Mouse (Mus musculus) E14TG2a.4 (cell line): ENCODE measurements around the gene S100a8.

Experiments used
- H3K27me3 ChIP-seq: 2 replicates; pipeline ENCODE4 v1.6.1; 2014; ENCODE audit warnings: low read length, control low read depth; ENCODE audit not compliant: insufficient read depth
- H3K36me3 ChIP-seq: 2 replicates; pipeline ENCODE4 v1.6.1; 2014; ENCODE audit warnings: low read length, control low read depth; ENCODE audit not compliant: insufficient read depth
- H3K4me1 ChIP-seq: replicated peaks from 2 replicates; pipeline ENCODE4 v1.6.1; 2014; ENCODE audit warnings: low read depth, low read length, control low read depth
- H3K4me3 ChIP-seq: replicated peaks from 2 replicates; pipeline ENCODE4 v1.5.1; 2014; ENCODE audit warnings: mild to moderate bottlenecking, low read length
- H3K9me3 ChIP-seq: 2 replicates; pipeline ENCODE4 v1.6.1; 2014; ENCODE audit warnings: low read length, control low read depth
- CTCF ChIP-seq: conservative IDR thresholded peaks from 2 replicates; pipeline ENCODE4 v1.5.1; 2014; ENCODE audit warnings: low read length
- NANOG ChIP-seq: IDR thresholded peaks from 2 replicates; pipeline ENCODE4 v1.6.1; 2014; ENCODE audit warnings: borderline replicate concordance, low read length, mixed read lengths
- POU5F1 ChIP-seq: IDR thresholded peaks from 2 replicates; pipeline ENCODE4 v1.6.1; 2014; ENCODE audit warnings: low read length, borderline replicate concordance

The S100a8 gene

GRCm38 (mm10) chr3:90652878-90653508 is 15.8 kb upstream of the S100a8 start:
- H3K4me1 ChIP-seq = no peaks in the 10 kb centered on the region

GRCm38 (mm10) chr3:90653717-90654116 is 15.1 kb upstream of the S100a8 start, which contains the start of gene S100a7a:
Gene S100a7a (plus strand): TSS chr3:90654017.
- H3K36me3 ChIP-seq = no peaks in the 10 kb centered on the region
- TF ChIP-seq NANOG (no peak), CTCF (no peak), POU5F1 (no peak)

More at GRCm38 (mm10) chr3:90652878-90653508, 15.8 kb upstream of the S100a8 start:
- H3K27me3 ChIP-seq = peaks cover 8% of the 10 kb centered on the region; the same call in 1 of the 2 replicates
- peak; percentile 63 for TF ChIP-seq CTCF
- no peak for TF ChIP-seq POU5F1
- no peaks in the 10 kb centered on the region for H3K9me3 ChIP-seq
- no peaks in the 10 kb centered on the region for H3K36me3 ChIP-seq
- no peak overlapping the region for H3K4me3 ChIP-seq

GRCm38 (mm10) chr3:90657405-90657804 is 11.4 kb upstream of the S100a8 start:
- H3K9me3 ChIP-seq = no peaks in the 10 kb centered on the region
- no peak overlapping the region for H3K4me3 ChIP-seq
- H3K4me1 ChIP-seq = no peaks in the 10 kb centered on the region
- peaks cover 6% of the 10 kb centered on the region; the same call in 1 of the 2 replicates for H3K27me3 ChIP-seq
- H3K36me3 ChIP-seq = no peaks in the 10 kb centered on the region
- peak; percentile 43 for TF ChIP-seq CTCF
- no peak for TF ChIP-seq NANOG
- TF ChIP-seq POU5F1 = no peak

More at GRCm38 (mm10) chr3:90653717-90654116, 15.1 kb upstream of the S100a8 start, which contains the start of gene S100a7a:
- no peaks in the 10 kb centered on the region for H3K4me1 ChIP-seq
- H3K4me3 ChIP-seq = no peak within 1 kb of the TSS
- peaks cover 8% of the 10 kb centered on the region; the same call in 1 of the 2 replicates for H3K27me3 ChIP-seq
- H3K9me3 ChIP-seq = no peaks in the 10 kb centered on the region

GRCm38 (mm10) chr3:90659364-90660044 is 9.3 kb upstream of the S100a8 start:
- Histone ChIP-seq H3K4me1 (no peaks in the 10 kb centered on the region), H3K4me3 (no peak overlapping the region), H3K36me3 (no peaks in the 10 kb centered on the region), H3K9me3 (no peaks in the 10 kb centered on the region), H3K27me3 (peaks cover 6% of the 10 kb centered on the region; the same call in 1 of the 2 replicates)
- TF ChIP-seq CTCF (no peak), POU5F1 (no peak), NANOG (no peak)

GRCm38 (mm10) chr3:90664219-90664618 is 4.6 kb upstream of the S100a8 start:
- H3K36me3 ChIP-seq = no peaks in the 10 kb centered on the region
- no peak overlapping the region for H3K4me3 ChIP-seq
- TF ChIP-seq CTCF = peak; percentile 36
- no peak for TF ChIP-seq POU5F1
- no peaks in the 10 kb centered on the region for H3K4me1 ChIP-seq
- no peaks in the 10 kb centered on the region for H3K9me3 ChIP-seq
- H3K27me3 ChIP-seq = no peaks in the 10 kb centered on the region

- no peaks in the 10 kb centered on the region for H3K27me3 ChIP-seq
- H3K36me3 ChIP-seq = no peaks in the 10 kb centered on the region
- H3K4me1 ChIP-seq = no peaks in the 10 kb centered on the region
- no peak overlapping the region for H3K4me3 ChIP-seq
- peaks cover 28% of the 10 kb centered on the region for H3K9me3 ChIP-seq
- TF ChIP-seq CTCF (no peak), NANOG (no peak), POU5F1 (no peak)
These were observed 9.9 kb downstream of the S100a8 start for GRCm38 (mm10) chr3:90678656-90679055.

GRCm38 (mm10) chr3:90683929-90684328 is 15.2 kb downstream of the S100a8 start:
- Histone ChIP-seq H3K4me3 (no peak overlapping the region), H3K36me3 (no peaks in the 10 kb centered on the region), H3K9me3 (peaks cover 51% of the 10 kb centered on the region), H3K27me3 (no peaks in the 10 kb centered on the region), H3K4me1 (no peaks in the 10 kb centered on the region)
- TF ChIP-seq POU5F1 (no peak), CTCF (no peak)

- Histone ChIP-seq H3K36me3 (no peaks in the 10 kb centered on the region), H3K9me3 (peaks cover 29% of the 10 kb centered on the region), H3K27me3 (no peaks in the 10 kb centered on the region; the same call in 1 of the 2 replicates), H3K4me1 (no peaks in the 10 kb centered on the region), H3K4me3 (no peak overlapping the region)
- no peak for TF ChIP-seq CTCF
- TF ChIP-seq NANOG = no peak
- no peak for TF ChIP-seq POU5F1
These were observed 18.1 kb downstream of the S100a8 start for GRCm38 (mm10) chr3:90686835-90687234.
